Mouse (Mus musculus) kidney, postnatal 14 days (tissue): ENCODE measurements at regions not wholly inside any gene's neighbourhood (a gene's known extent, or its start where the extent isn't known, plus 50 kb on each side); places are given as distances from the start of the nearest gene placed in this dataset.

Experiments used
- DNase-seq: peaks from one replicate; pipeline ENCODE4 v3.0.0; 2022; ENCODE audit warnings: mixed read lengths

- DNase-seq, result peak; percentile 6
Observed at GRCm38 (mm10) chr3:148558592-148559157, 431.7 kb downstream of the Adgrl2 start.

GRCm38 (mm10) chr3:148555324-148555723 is 435.0 kb downstream of the Adgrl2 start:
- no peak for DNase-seq

- no peak for DNase-seq
Observed at GRCm38 (mm10) chr3:148550716-148551115, 439.6 kb downstream of the Adgrl2 start.

GRCm38 (mm10) chr3:148544929-148545328 is 445.4 kb downstream of the Adgrl2 start:
- no peak for DNase-seq

GRCm38 (mm10) chr3:148542217-148542616 is 448.1 kb downstream of the Adgrl2 start:
- no peak for DNase-seq

GRCm38 (mm10) chr3:148537669-148538271 is 452.6 kb downstream of the Adgrl2 start:
- DNase-seq, result no peak

GRCm38 (mm10) chr3:148529893-148530292 is 460.5 kb downstream of the Adgrl2 start:
- DNase-seq, result no peak

GRCm38 (mm10) chr3:148510381-148510780 is 480.0 kb downstream of the Adgrl2 start:
- no peak for DNase-seq

- no peak for DNase-seq
Observed at GRCm38 (mm10) chr3:148504928-148505327, 485.4 kb downstream of the Adgrl2 start.

- no peak for DNase-seq
Observed at GRCm38 (mm10) chr3:148503432-148503831, 486.9 kb downstream of the Adgrl2 start.

- DNase-seq, result no peak
Observed at GRCm38 (mm10) chr3:148501801-148502200, 488.6 kb downstream of the Adgrl2 start.

- no peak for DNase-seq
Observed at GRCm38 (mm10) chr3:148496672-148497071, 493.7 kb downstream of the Adgrl2 start.

GRCm38 (mm10) chr3:148491287-148491686 is 499.1 kb downstream of the Adgrl2 start:
- DNase-seq, result no peak

GRCm38 (mm10) chr3:148489201-148489600 is 501.2 kb downstream of the Adgrl2 start:
- no peak for DNase-seq

GRCm38 (mm10) chr3:148487949-148488348 is 502.4 kb downstream of the Adgrl2 start:
- no peak for DNase-seq

GRCm38 (mm10) chr3:148475862-148476261 is 514.5 kb downstream of the Adgrl2 start:
- no peak for DNase-seq

GRCm38 (mm10) chr3:148472943-148473444 is 517.4 kb downstream of the Adgrl2 start:
- DNase-seq, result no peak

GRCm38 (mm10) chr3:148465456-148465855 is 524.9 kb downstream of the Adgrl2 start:
- no peak for DNase-seq

- DNase-seq, result no peak
Observed at GRCm38 (mm10) chr3:148462791-148463190, 527.6 kb downstream of the Adgrl2 start.

- DNase-seq, result no peak
Observed at GRCm38 (mm10) chr3:148448888-148449287, 541.5 kb downstream of the Adgrl2 start.

- no peak for DNase-seq
Observed at GRCm38 (mm10) chr3:148448465-148448864, 541.9 kb downstream of the Adgrl2 start.

GRCm38 (mm10) chr3:148446845-148447244 is 543.5 kb downstream of the Adgrl2 start:
- no peak for DNase-seq

- DNase-seq, result no peak
Observed at GRCm38 (mm10) chr3:148443012-148443411, 547.3 kb downstream of the Adgrl2 start.

GRCm38 (mm10) chr3:148434033-148434432 is 556.3 kb downstream of the Adgrl2 start:
- DNase-seq, result no peak
